Mouse (Mus musculus) bone marrow, adult 2 months (tissue): ENCODE measurements around the gene Nans.

Experiments used
- CTCF ChIP-seq: fragments of 200-500 bp; IDR thresholded peaks from 2 replicates; pipeline ENCODE4 v1.5.1; 2011; ENCODE audit warnings: low read length, control low read depth; ENCODE audit not compliant: control insufficient read depth, insufficient read depth
- POLR2A ChIP-seq: fragments of 200-500 bp; IDR thresholded peaks from 2 replicates; pipeline ENCODE4 v1.6.1; 2011; ENCODE audit warnings: low read depth, mild to moderate bottlenecking, control low read depth, low read length, borderline replicate concordance; ENCODE audit not compliant: control insufficient read depth

GRCm38 (mm10) chr4:46529722-46530121 lies 40.7 kb downstream of the Nans start:
- TF ChIP-seq CTCF, result no peak
- TF ChIP-seq POLR2A, result no peak
